Mouse (Mus musculus) hindbrain, embryonic 12.5 days (tissue): ENCODE measurements around the gene Car12. TPM values are rescaled to one million over a fixed set of nuclear protein-coding genes. Genes with fewer than 3 reads are reported as not detected.

Source experiments
- ATAC-seq: fragments of 200-750 bp; cut with Nextera tagmentation; 2 replicates; pipeline ENCODE4 v1.8.0; 2017; ENCODE audit warnings: moderate TSS enrichment; ENCODE audit not compliant: low FRiP score
- H3K27ac ChIP-seq: fragments of 300-500 bp; sonication (generic); 2 replicates; pipeline ENCODE4 v1.5.1; 2016; ENCODE audit warnings: mild to moderate bottlenecking
- H3K27me3 ChIP-seq: fragments of 300-500 bp; sonication (generic); 2 replicates; pipeline ENCODE4 v1.6.1; 2016; ENCODE audit warnings: mild to moderate bottlenecking
- H3K36me3 ChIP-seq: fragments of 300-500 bp; sonication (generic); 2 replicates; pipeline ENCODE4 v1.6.1; 2016; ENCODE audit warnings: mild to moderate bottlenecking
- H3K4me1 ChIP-seq: fragments of 300-500 bp; sonication (generic); 2 replicates; pipeline ENCODE4 v1.6.1; 2016
- H3K4me2 ChIP-seq: fragments of 300-500 bp; sonication (generic); replicated peaks from 2 replicates; pipeline ENCODE4 v1.6.1; 2016; ENCODE audit warnings: mild to moderate bottlenecking
- H3K4me3 ChIP-seq: fragments of 300-500 bp; sonication (generic); 2 replicates; pipeline ENCODE4 v1.5.1; 2016; ENCODE audit warnings: mild to moderate bottlenecking
- H3K9ac ChIP-seq: fragments of 300-500 bp; sonication (generic); 2 replicates; pipeline ENCODE4 v1.6.1; 2016; ENCODE audit warnings: mild to moderate bottlenecking, moderate library complexity
- H3K9me3 ChIP-seq: fragments of 300-500 bp; sonication (generic); replicated peaks from 2 replicates; pipeline ENCODE4 v1.6.1; 2016; ENCODE audit warnings: mild to moderate bottlenecking
- WGBS: fragments of 180-500 bp; shearing (Covaris S2); methylation state at CpG from one replicate; pipeline ENCODE4 v1.1.7; 2016; 5-methylcytosine and 5-hydroxymethylcytosine counted together
- polyA plus RNA-seq: library from polyadenylated mRNA; unstranded; fragments of >200 nt; fragmentation: Nextera tagmentation; extraction: Ambion mirVana; gene quantifications from 2 replicates; pipeline ENCODE4 v1.2.1, GENCODE M21; 2016

The Car12 gene
- 2.7 and 3.9 TPM in 2 replicates for polyA plus RNA-seq

- Histone ChIP-seq H3K9ac (peak within 1 kb of the TSS; percentile 47), H3K4me1 (peaks cover 21% of the 10 kb centered on the region), H3K27ac (no peak within 1 kb of the TSS), H3K27me3 (peaks cover 24% of the 10 kb centered on the region), H3K9me3 (no peaks in the 10 kb centered on the region), H3K36me3 (no peaks in the 10 kb centered on the region), H3K4me2 (peak within 1 kb of the TSS; percentile 71), H3K4me3 (peak within 1 kb of the TSS; percentile 37)
- no peak for ATAC-seq
- WGBS: 16% methylated on average over 29 of the region's 29 CpGs
Observed at GRCm38 (mm10) chr9:66713135-66714021, at the start of gene Car12. Gene Car12 (plus strand): TSS chr9:66713686.

GRCm38 (mm10) chr9:66663764-66664163 is 49.7 kb upstream of the Car12 start:
- ATAC-seq: no peak
- 91% methylated on average over 3 of the region's 3 CpGs for WGBS

GRCm38 (mm10) chr9:66664561-66664960 is 48.9 kb upstream of the Car12 start:
- peaks cover 3% of the 10 kb centered on the region; the same call in 1 of the 2 replicates for H3K4me1 ChIP-seq

More at GRCm38 (mm10) chr9:66663764-66664163, 49.7 kb upstream of the Car12 start:
- Histone ChIP-seq H3K4me1 (peaks cover 3% of the 10 kb centered on the region; the same call in 1 of the 2 replicates), H3K9me3 (no peaks in the 10 kb centered on the region), H3K4me2 (no peak overlapping the region), H3K27me3 (no peaks in the 10 kb centered on the region), H3K36me3 (no peaks in the 10 kb centered on the region), H3K4me3 (no peak overlapping the region), H3K27ac (no peak overlapping the region), H3K9ac (no peak overlapping the region)

GRCm38 (mm10) chr9:66666153-66666552 is 47.3 kb upstream of the Car12 start:
- no peak overlapping the region for H3K4me3 ChIP-seq
- no peak overlapping the region for H3K4me2 ChIP-seq
- H3K9me3 ChIP-seq: no peaks in the 10 kb centered on the region
- ATAC-seq: no peak
- peaks cover 3% of the 10 kb centered on the region; the same call in 1 of the 2 replicates for H3K4me1 ChIP-seq
- WGBS: 77% methylated on average over 3 of the region's 3 CpGs
- no peaks in the 10 kb centered on the region for H3K36me3 ChIP-seq
- no peaks in the 10 kb centered on the region for H3K27me3 ChIP-seq
- no peak overlapping the region for H3K9ac ChIP-seq
- no peak overlapping the region for H3K27ac ChIP-seq

More at GRCm38 (mm10) chr9:66664561-66664960, 48.9 kb upstream of the Car12 start:
- Histone ChIP-seq H3K36me3 (no peaks in the 10 kb centered on the region), H3K9me3 (no peaks in the 10 kb centered on the region), H3K9ac (no peak overlapping the region), H3K27me3 (no peaks in the 10 kb centered on the region), H3K4me3 (no peak overlapping the region), H3K27ac (no peak overlapping the region), H3K4me2 (no peak overlapping the region)
- no peak for ATAC-seq
- 85% methylated on average over 7 of the region's 7 CpGs for WGBS

GRCm38 (mm10) chr9:66667046-66667445 is 46.4 kb upstream of the Car12 start:
- H3K27me3 ChIP-seq: no peaks in the 10 kb centered on the region
- no peaks in the 10 kb centered on the region for H3K36me3 ChIP-seq
- no peaks in the 10 kb centered on the region for H3K4me1 ChIP-seq
- no peak overlapping the region for H3K27ac ChIP-seq
- H3K4me2 ChIP-seq: no peak overlapping the region
- no peak overlapping the region for H3K9ac ChIP-seq
- ATAC-seq: no peak
- no peaks in the 10 kb centered on the region for H3K9me3 ChIP-seq
- no peak overlapping the region for H3K4me3 ChIP-seq
- WGBS: 87% methylated on average over 6 of the region's 6 CpGs

GRCm38 (mm10) chr9:66667868-66668267 is 45.6 kb upstream of the Car12 start:
- H3K4me2 ChIP-seq: no peak overlapping the region
- H3K9ac ChIP-seq: no peak overlapping the region
- H3K36me3 ChIP-seq: no peaks in the 10 kb centered on the region
- no peaks in the 10 kb centered on the region for H3K27me3 ChIP-seq
- 90% methylated on average over 4 of the region's 4 CpGs for WGBS
- no peaks in the 10 kb centered on the region for H3K9me3 ChIP-seq
- no peak for ATAC-seq
- H3K27ac ChIP-seq: no peak overlapping the region
- no peaks in the 10 kb centered on the region for H3K4me1 ChIP-seq
- no peak overlapping the region for H3K4me3 ChIP-seq

- H3K4me3 ChIP-seq: no peak overlapping the region
- no peak overlapping the region for H3K4me2 ChIP-seq
- no peaks in the 10 kb centered on the region for H3K27me3 ChIP-seq
- H3K27ac ChIP-seq: no peak overlapping the region
- no peaks in the 10 kb centered on the region for H3K36me3 ChIP-seq
- H3K4me1 ChIP-seq: no peaks in the 10 kb centered on the region
- ATAC-seq: no peak
- WGBS: 55% methylated on average over 7 of the region's 7 CpGs
- H3K9ac ChIP-seq: no peak overlapping the region
- H3K9me3 ChIP-seq: no peaks in the 10 kb centered on the region
Observed at GRCm38 (mm10) chr9:66669561-66670078, 43.9 kb upstream of the Car12 start.

- H3K4me2 ChIP-seq: no peak overlapping the region
- no peak for ATAC-seq
- H3K27ac ChIP-seq: no peak overlapping the region
- no peak overlapping the region for H3K9ac ChIP-seq
- no peak overlapping the region for H3K4me3 ChIP-seq
- no peaks in the 10 kb centered on the region for H3K4me1 ChIP-seq
- no peaks in the 10 kb centered on the region for H3K27me3 ChIP-seq
- 82% methylated on average over 2 of the region's 2 CpGs for WGBS
- no peaks in the 10 kb centered on the region for H3K9me3 ChIP-seq
- H3K36me3 ChIP-seq: no peaks in the 10 kb centered on the region
Observed at GRCm38 (mm10) chr9:66673771-66674170, 39.7 kb upstream of the Car12 start.

GRCm38 (mm10) chr9:66675566-66675965 is 37.9 kb upstream of the Car12 start:
- Histone ChIP-seq H3K9me3 (no peaks in the 10 kb centered on the region), H3K27ac (no peak overlapping the region), H3K4me2 (no peak overlapping the region), H3K4me3 (no peak overlapping the region), H3K9ac (no peak overlapping the region), H3K36me3 (no peaks in the 10 kb centered on the region), H3K4me1 (no peaks in the 10 kb centered on the region), H3K27me3 (no peaks in the 10 kb centered on the region)
- WGBS: 97% methylated on average over 1 of the region's 1 CpGs
- no peak for ATAC-seq

GRCm38 (mm10) chr9:66680102-66680501 is 33.4 kb upstream of the Car12 start:
- ATAC-seq: no peak
- H3K4me2 ChIP-seq: no peak overlapping the region
- no peaks in the 10 kb centered on the region for H3K27me3 ChIP-seq
- H3K4me3 ChIP-seq: no peak overlapping the region
- no peak overlapping the region for H3K27ac ChIP-seq
- no peaks in the 10 kb centered on the region for H3K4me1 ChIP-seq
- H3K9me3 ChIP-seq: no peaks in the 10 kb centered on the region
- no peak overlapping the region for H3K9ac ChIP-seq
- H3K36me3 ChIP-seq: no peaks in the 10 kb centered on the region
- 60% methylated on average over 6 of the region's 6 CpGs for WGBS

GRCm38 (mm10) chr9:66682822-66683221 is 30.7 kb upstream of the Car12 start:
- 93% methylated on average over 3 of the region's 3 CpGs for WGBS
- Histone ChIP-seq H3K36me3 (no peaks in the 10 kb centered on the region), H3K4me3 (no peak overlapping the region), H3K9ac (no peak overlapping the region), H3K27ac (no peak overlapping the region), H3K27me3 (no peaks in the 10 kb centered on the region), H3K4me2 (no peak overlapping the region), H3K9me3 (no peaks in the 10 kb centered on the region), H3K4me1 (no peaks in the 10 kb centered on the region)
- no peak for ATAC-seq

GRCm38 (mm10) chr9:66685730-66686129 is 27.8 kb upstream of the Car12 start:
- WGBS: 76% methylated on average over 6 of the region's 6 CpGs
- H3K4me2 ChIP-seq: no peak overlapping the region
- no peak overlapping the region for H3K9ac ChIP-seq
- no peak overlapping the region for H3K4me3 ChIP-seq
- no peak for ATAC-seq
- H3K4me1 ChIP-seq: no peaks in the 10 kb centered on the region
- no peaks in the 10 kb centered on the region for H3K27me3 ChIP-seq
- H3K9me3 ChIP-seq: no peaks in the 10 kb centered on the region
- H3K27ac ChIP-seq: no peak overlapping the region
- H3K36me3 ChIP-seq: no peaks in the 10 kb centered on the region
